Mouse (Mus musculus) myocyte (in vitro differentiated cells): ENCODE measurements around the gene Zdhhc21.

Experiments
- CEBPB ChIP-seq: IDR thresholded peaks from 2 replicates; pipeline ENCODE4 v1.6.1; 2011; ENCODE audit warnings: mild to moderate bottlenecking, moderate library complexity; ENCODE audit not compliant: poor library complexity, insufficient read depth, severe bottlenecking
- E2F4 ChIP-seq: IDR thresholded peaks from one replicate; pipeline ENCODE4 v1.6.1; 2011; ENCODE audit warnings: mild to moderate bottlenecking, control low read depth, moderate library complexity; ENCODE audit not compliant: insufficient read depth
- MYOD1 ChIP-seq, 3 experiments: IDR thresholded peaks; one replicate each; pipeline ENCODE4 v1.6.1; 2011; ENCODE audit warnings: control low read depth in 2 of 3, low read depth in 2 of 3, mild to moderate bottlenecking in 2 of 3, moderate library complexity in 1 of 3; ENCODE audit not compliant: insufficient read length in 2 of 3, control insufficient read depth in 1 of 3
- MYOG ChIP-seq, 3 experiments: IDR thresholded peaks; one replicate each; pipeline ENCODE4 v1.6.1; 2011; ENCODE audit warnings: control low read depth in 2 of 3, low read depth in 2 of 3, mild to moderate bottlenecking in 2 of 3; ENCODE audit not compliant: insufficient read length in 2 of 3, control insufficient read depth in 1 of 3, insufficient read depth in 1 of 3
- POLR2A ChIP-seq: IDR thresholded peaks from one replicate; pipeline ENCODE4 v1.6.1; 2011; ENCODE audit warnings: low read depth, mild to moderate bottlenecking, control low read depth, moderate library complexity; ENCODE audit not compliant: insufficient read length
- POLR2AphosphoS2 ChIP-seq: IDR thresholded peaks from one replicate; pipeline ENCODE4 v1.6.1; 2011; ENCODE audit warnings: low read depth, control low read depth; ENCODE audit not compliant: insufficient read length
- USF1 ChIP-seq: IDR thresholded peaks from one replicate; pipeline ENCODE4 v1.6.1; 2011; ENCODE audit warnings: low read depth, mild to moderate bottlenecking, control low read depth, moderate library complexity

DNA sequence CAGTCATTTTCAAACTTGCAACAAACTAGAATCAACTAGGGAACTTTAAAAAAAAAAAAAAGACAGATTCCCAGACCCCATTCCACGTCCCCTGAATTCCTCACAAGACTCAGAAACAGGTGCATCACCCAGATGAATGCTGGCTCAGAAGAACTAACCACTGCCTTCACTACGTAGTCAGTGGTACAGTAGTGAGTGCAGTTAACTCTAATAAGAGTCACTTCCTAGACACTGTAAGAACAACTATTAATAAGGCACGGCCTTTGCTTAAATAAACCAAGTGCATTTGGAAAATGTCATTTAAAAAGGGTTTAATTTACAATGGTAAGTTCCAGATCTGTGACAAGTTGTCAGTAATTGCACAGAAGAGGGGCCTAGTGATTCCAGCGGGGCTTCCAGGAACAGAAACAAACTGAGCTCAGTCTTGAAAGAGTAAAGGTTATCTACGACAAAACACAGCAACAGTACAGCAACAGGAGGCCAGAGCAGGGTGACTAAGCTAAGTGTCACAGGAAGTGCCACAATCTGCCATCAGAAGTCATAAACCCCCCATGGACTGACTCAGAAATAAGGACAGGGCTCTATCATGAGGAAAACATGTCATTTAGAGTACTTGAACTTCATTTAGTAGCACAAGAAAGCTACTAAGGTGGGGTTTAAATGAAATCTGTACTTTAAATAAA, 11.1 kb downstream of the Zdhhc21 start:
- no peak for TF ChIP-seq E2F4
- no peak for TF ChIP-seq CEBPB
- TF ChIP-seq MYOD1 (IDR thresholded peaks at IDR 0.05; ENCODE audit: control insufficient read depth in 1 of 3, insufficient read length in 2 of 3, low read depth in 2 of 3): peak in 1 of 3 experiments; percentile 28
- TF ChIP-seq MYOG (IDR thresholded peaks at IDR 0.05; ENCODE audit: control insufficient read depth in 1 of 3, insufficient read depth in 1 of 3, insufficient read length in 2 of 3, low read depth in 2 of 3): no peak
- TF ChIP-seq POLR2AphosphoS2: no peak
- no peak for TF ChIP-seq USF1
- no peak for TF ChIP-seq POLR2A
